8 mouse cellular contexts compared by ENCODE assay signal in genomic region chr16:49855836-49856503, GRCm38 (mm10). TPM values are rescaled to one million over a fixed set of nuclear protein-coding genes. Genes with fewer than 3 reads are reported as not detected.
DNase-seq lines count a peak whose midpoint lies in the region; ATAC-seq lines count a peak whose summit lies in the region.

No protein-coding gene starts in this region.

- H3K4me2 ChIP-seq in hindbrain, embryonic 14.5 days (replicated peaks), result peak overlapping the region; percentile 82

- no peaks in the 10 kb centered on the region for H3K36me3 ChIP-seq in hindbrain, embryonic 14.5 days (replicated peaks; ENCODE audit: control insufficient read depth, insufficient read depth)

- peak; percentile 66 for DNase-seq in embryo, embryonic 10 days (ENCODE audit: low spot score)
- DNase-seq in embryo, embryonic 9.5 days (ENCODE audit: extremely low spot score), result no peak
- DNase-seq in 3134 (ENCODE audit: extremely low read depth, insufficient read length, low spot score), result peak; percentile 82
- peak; percentile 47 for DNase-seq in hindbrain, embryonic 14.5 days (ENCODE audit: low spot score)
- DNase-seq in Muller cell, postnatal 12 days (ENCODE audit: inconsistent ontology term), result no peak
- DNase-seq in adrenal gland, postnatal 25 days, result no peak

- WGBS in hindbrain, embryonic 14.5 days, result under 1% methylated on average over 35 of the region's 39 CpGs

- peak overlapping the region; percentile 66 for H3K4me3 ChIP-seq in brown adipose tissue, adult 24 weeks (ENCODE audit: insufficient read depth, low read depth, low read length)
- H3K4me3 ChIP-seq in hindbrain, embryonic 14.5 days (replicated peaks; ENCODE audit: low read length), result peak overlapping the region; percentile 92

- no peaks in the 10 kb centered on the region for H3K9me3 ChIP-seq in hindbrain, embryonic 14.5 days (ENCODE audit: control insufficient read depth, low read length)

- ATAC-seq in hindbrain, embryonic 14.5 days (ENCODE audit: low FRiP score), result peak; percentile 85
- ATAC-seq in megakaryocyte-erythroid progenitor cell, adult 5-6 weeks (replicated peaks; ENCODE audit: low FRiP score, low TSS enrichment, poor library complexity, severe bottlenecking), result peak; percentile 6; the same call in 1 of the 2 replicates

- H3K27me3 ChIP-seq in hindbrain, embryonic 14.5 days (ENCODE audit: control insufficient read depth, insufficient read depth, low read length), result no peaks in the 10 kb centered on the region

- H3K9ac ChIP-seq in hindbrain, embryonic 14.5 days, result peak overlapping the region; percentile 96

- H3K27ac ChIP-seq in brown adipose tissue, adult 24 weeks (replicated peaks; ENCODE audit: low read depth, low read length), result peak overlapping the region; percentile 66
- H3K27ac ChIP-seq in hindbrain, embryonic 14.5 days, result peak overlapping the region; percentile 98

- peaks cover 11% of the 10 kb centered on the region for H3K4me1 ChIP-seq in brown adipose tissue, adult 24 weeks (ENCODE audit: control insufficient read depth, insufficient read depth, insufficient read length, low read length)
- peaks cover 27% of the 10 kb centered on the region for H3K4me1 ChIP-seq in hindbrain, embryonic 14.5 days (replicated peaks; ENCODE audit: control insufficient read depth, insufficient read depth, low read length)

RNA-seq across cellular contexts. Expression of gene Cd47, which starts 55.6 kb away (rescaled TPM):
- polyA plus RNA-seq in brown adipose tissue, adult 24 weeks (2012; ENCODE audit: insufficient read depth, insufficient read length, missing spikeins), result 45.9 and 49.9 TPM in 2 replicates
- polyA plus RNA-seq in hindbrain, embryonic 14.5 days (2014; fragmentation: Nextera tagmentation; extraction: Ambion mirVana), result 152 and 167 TPM in 2 replicates
- 237 and 252 TPM in 2 replicates for total RNA-seq in megakaryocyte-erythroid progenitor cell, adult 5-6 weeks (2014; fragmentation: Nextera tagmentation)
- 166 and 180 TPM in 2 replicates for total RNA-seq in megakaryocyte-erythroid progenitor cell, adult 5-6 weeks (2017)
- total RNA-seq in adrenal gland, postnatal 25 days (2021), result 175 and 220 TPM in 2 replicates

Comparison
In these comparisons a context has a peak if more than half of its experiments do, and no peak if none do; other contexts are left out.
1. DNase-seq: peak in embryo, embryonic 10 days (single experiment), 3134 (single experiment) and hindbrain, embryonic 14.5 days (single experiment); none in embryo, embryonic 9.5 days (single experiment), Muller cell, postnatal 12 days (single experiment) and adrenal gland, postnatal 25 days (single experiment).